Mouse (Mus musculus): ENCODE measurements around the gene Map3k14.

DNA sequence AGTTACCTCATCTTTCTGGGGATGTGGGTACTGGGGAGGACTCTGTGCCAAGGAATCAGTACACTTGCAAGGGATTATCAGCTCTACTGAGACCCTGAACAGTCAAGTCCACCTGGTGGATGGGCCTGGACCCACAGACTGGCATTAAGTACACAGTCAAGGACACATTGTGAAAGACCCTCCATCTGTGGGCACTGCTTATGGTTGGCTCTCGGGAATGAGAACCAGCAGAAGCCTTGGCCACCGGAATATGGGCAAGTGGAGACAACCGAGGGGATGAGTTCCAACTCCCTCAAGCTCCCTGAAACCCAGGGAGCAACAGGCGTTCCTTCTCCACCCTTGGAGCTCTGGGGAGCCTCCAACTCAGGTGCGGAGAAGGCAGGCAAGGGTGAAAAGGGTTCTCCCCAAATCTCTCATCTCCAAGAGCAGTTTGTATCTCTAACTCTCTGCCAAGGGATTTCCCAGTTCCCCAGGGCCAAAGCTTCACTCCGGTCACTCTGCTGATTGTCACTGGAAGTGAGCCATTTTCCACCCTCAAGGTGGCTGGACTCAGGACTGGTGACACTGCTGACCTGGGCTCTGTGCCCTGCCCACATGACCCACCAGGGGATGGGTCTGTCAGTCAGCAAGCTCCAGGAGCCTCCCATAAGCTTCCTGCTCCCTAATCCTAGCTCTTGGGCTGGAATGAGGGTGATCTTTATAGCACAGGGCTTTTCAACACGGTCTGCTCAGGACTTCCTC lies 5.4 kb downstream of the Map3k14 start:
- TF ChIP-seq GATA1 (IDR thresholded peaks at IDR 0.05; ENCODE audit: low read length) (no peak), TAL1 (IDR thresholded peaks at IDR 0.05; ENCODE audit: low read length) (no peak)
